Mouse (Mus musculus) adrenal gland, postnatal 36 days (tissue): Measurements from ENCODE around the gene BC067074. TPM values are rescaled to one million over a fixed set of nuclear protein-coding genes. Genes with fewer than 3 reads are reported as not detected.

ENCODE experiments used
- total RNA-seq, 2 experiments: library from RNA; stranded (reverse); gene quantifications; 2 replicates each; pipeline ENCODE4 v1.2.3; 2021

The BC067074 gene
- total RNA-seq, 2 experiments from 2014 or later: 0.73 to 1.3 TPM

Other genes starting within 250 kb of the BC067074 start
- gene Gpx8, start 246.7 kb upstream of the BC067074 start, total RNA-seq: 100 to 1,000 TPM; 101 to 120 TPM
- under 1 TPM; 0.73 to 0.99 TPM for gene Gzma, start 192.2 kb upstream of the BC067074 start, total RNA-seq
- 10 to 100 TPM in 1 of 2 experiments, 1 to 10 TPM in 1; 6.7 to 10.4 TPM for gene Esm1, start 83.5 kb upstream of the BC067074 start, total RNA-seq
- not detected for gene Gzmk, start 67.3 kb upstream of the BC067074 start, total RNA-seq